Mouse (Mus musculus): ENCODE results near the gene Gm14440.
"Not testable (repeated sequence)": the region's sequence is repeated elsewhere in the genome, so short reads cannot be mapped to it uniquely, and the experiment has no call there.

The Gm14440 gene

DNA sequence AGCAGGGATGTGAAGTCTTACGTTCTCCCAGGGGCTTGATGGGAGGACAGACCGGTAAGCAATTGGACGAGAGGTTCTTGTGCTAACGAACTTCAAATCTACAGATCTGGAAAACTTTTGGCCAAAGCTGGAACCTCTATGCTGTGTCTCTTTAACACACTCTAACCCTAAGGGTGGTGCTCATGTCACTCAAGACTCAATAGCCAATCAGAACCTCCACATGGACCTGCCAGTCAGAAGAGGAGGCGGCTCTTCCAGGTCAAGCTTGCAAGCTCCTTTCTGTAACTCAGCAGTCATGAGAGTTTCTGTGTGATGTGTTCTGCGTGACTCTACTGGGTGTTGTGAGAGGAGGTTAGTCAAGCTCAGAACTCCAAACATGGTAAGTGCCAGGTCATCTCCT is at the start of gene Gm14440:
TSS of gene Gm14440 (plus strand) at position 301 of the 400 bp plus-strand sequence.
- not testable (repeated sequence) for DNase-seq

Data from layer of hippocampus, adult 9-11 months (tissue).